Mouse (Mus musculus) liver, embryonic 14.5 days (tissue): ENCODE data around the gene Uchl5.

Experiments
- CTCF ChIP-seq: IDR thresholded peaks from 2 replicates; pipeline ENCODE4 v1.5.1; 2016; ENCODE audit warnings: antibody characterized with exemption, low read depth, control low read depth
- EP300 ChIP-seq: IDR thresholded peaks from 2 replicates; pipeline ENCODE4 v1.6.1; 2016; ENCODE audit warnings: antibody characterized with exemption, low read depth

- TF ChIP-seq CTCF (no peak), EP300 (no peak)
Observed at GRCm38 (mm10) chr1:143855706-143856105, 78.6 kb downstream of the Uchl5 start.
